Mouse (Mus musculus) erythroid progenitor cell, adult 5-6 weeks (primary cell): ENCODE results near the gene Etnk2. TPM values are rescaled to one million over a fixed set of nuclear protein-coding genes. Genes with fewer than 3 reads are reported as not detected.
A peak's percentile ranks its signal among the peaks of the same experiment; 100 is the strongest.

ENCODE experiments used
- ATAC-seq: replicated peaks from 2 replicates; pipeline ENCODE4 v1.8.0; 2016; ENCODE audit warnings: moderate number of reproducible peaks, mild to moderate bottlenecking, moderate TSS enrichment, inconsistent platforms; ENCODE audit not compliant: poor library complexity, low FRiP score, severe bottlenecking
- total RNA-seq, 2 experiments: library from RNA; stranded (forward) in 1 of 2; stranded (reverse) in 1 of 2; fragments of 150-400 nt in 1 of 2; fragments of 186-747, 209-891 nt in 1 of 2; gene quantifications; 2 replicates each; pipeline versions ENCODE4 v1.2.3 to v1.2.4; 2015 to 2017; ENCODE audit warnings: low replicate concordance in 2 of 2

Etnk2 gene
- total RNA-seq, 2 experiments from 2014 or later: not detected

DNA sequence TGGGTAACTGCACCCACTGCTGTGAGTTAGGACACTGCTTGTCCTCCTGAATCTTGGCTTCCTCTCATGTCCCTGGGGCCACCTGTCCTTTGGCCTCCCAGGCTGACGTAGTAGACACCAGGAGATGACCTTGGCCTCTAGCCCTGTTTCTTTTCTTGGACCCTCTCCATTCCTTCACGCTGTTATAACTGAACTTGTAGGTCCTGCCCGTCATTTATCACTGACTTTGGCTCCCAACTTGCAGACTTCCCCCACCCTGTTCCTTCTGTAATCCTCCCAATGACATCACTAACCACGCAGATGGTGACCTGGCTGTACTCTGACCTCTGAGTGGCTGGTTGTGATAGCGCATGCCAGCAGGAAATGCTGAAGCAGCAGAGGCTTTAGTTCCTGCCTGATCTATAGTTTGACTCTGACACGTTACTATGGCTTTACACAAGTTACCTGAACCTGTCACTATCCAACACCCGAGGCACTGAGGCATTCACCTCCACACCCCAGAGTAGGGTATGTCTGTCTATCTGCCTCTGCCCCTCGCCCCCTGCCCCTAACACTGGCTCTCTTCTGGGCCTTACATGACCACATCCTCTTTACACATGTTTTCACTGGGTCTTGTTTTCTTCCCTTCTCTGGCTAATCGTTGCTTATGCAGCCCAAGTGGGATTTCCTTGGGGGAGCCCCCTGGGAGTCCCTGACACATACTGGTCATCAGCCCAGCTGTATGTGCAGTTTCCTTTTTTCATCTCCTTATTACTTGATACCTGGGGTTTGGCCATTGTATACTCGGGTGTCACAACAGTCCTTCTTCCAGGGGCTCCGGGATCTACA is 15.5 kb upstream of the Etnk2 start:
- no peak for ATAC-seq

DNA sequence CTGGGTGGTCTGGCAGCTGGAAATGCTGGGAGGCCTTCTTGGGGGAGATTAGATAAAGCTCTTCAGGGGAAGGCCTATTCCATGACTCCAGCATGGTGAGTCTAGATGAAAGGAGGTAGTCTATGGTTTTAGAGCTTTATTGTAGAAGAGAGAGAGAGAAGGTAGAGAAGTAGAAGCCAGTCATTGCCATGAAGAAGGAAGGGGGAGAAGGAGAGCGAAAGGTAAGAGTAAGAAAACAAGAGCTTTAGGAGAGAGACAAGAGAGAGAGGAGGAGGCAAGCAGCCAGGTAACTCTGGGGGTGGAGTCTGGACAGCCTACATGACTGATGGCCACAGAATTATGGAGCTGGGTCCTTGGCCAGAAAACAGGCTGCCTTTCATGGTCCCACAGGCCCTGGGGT is 13.2 kb upstream of the Etnk2 start, which contains the start of gene Ren1:
Gene Ren1 (plus strand): TSS at position 301 of the 400 bp plus-strand sequence.
- ATAC-seq: no peak

DNA sequence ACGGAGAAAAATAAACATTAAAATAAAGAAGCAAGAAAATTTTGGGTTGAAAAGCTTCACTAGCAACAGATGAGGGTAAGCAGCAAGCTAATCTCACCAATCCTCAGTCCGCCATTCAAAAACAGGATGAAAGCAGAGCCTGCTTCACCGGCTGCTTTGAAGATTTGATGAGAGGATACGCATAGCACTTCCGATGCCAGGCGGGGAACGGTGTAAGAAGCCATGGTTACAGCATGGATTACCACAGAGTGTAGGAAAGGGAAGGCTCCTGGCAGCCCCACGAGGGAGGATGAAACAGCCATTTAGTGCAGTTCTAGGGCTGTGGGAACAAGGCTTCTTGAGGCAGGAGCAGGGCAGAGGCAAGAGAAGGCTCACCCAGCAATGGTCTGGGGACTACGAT is 11.6 kb upstream of the Etnk2 start:
- no peak for ATAC-seq

DNA sequence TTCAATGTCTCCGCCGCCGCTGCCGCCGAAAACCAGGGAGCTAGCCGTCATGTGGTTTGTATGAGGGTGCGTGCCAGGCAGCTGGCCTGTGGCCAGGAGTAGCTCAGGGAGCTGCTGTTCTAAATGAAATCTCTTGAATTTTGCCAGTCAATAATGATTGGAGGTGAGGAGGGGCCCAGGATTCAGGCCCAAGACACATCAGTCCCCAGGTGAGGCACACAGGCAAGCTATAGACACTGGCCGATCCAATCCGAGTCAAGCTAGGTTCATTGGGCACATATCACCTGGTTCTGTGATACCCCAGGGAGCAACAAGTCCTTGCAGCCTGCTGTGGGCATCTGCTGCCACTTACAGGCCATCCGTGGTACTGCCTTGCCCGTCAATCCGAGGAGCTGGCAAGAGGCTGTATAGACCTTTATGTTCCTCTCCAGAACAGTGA is 10.0 kb upstream of the Etnk2 start:
- ATAC-seq: no peak

DNA sequence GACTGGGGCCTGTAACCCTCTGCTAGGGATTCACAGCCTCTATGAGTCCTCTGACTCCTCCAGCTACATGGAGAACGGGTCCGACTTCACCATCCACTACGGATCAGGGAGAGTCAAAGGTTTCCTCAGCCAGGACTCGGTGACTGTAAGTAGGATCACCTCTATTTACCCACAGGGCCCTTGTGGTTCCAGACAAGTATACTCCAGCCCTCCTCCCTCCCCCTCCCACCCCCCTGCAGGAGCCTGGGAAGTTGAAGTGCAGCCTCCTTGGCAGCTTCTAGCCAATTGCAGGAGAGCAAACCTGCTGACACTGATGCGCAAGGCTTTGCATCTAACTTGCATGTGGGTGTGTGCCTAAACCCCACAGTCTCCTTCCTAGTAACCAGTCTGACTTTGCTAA is 7.9 kb upstream of the Etnk2 start:
- no peak for ATAC-seq

DNA sequence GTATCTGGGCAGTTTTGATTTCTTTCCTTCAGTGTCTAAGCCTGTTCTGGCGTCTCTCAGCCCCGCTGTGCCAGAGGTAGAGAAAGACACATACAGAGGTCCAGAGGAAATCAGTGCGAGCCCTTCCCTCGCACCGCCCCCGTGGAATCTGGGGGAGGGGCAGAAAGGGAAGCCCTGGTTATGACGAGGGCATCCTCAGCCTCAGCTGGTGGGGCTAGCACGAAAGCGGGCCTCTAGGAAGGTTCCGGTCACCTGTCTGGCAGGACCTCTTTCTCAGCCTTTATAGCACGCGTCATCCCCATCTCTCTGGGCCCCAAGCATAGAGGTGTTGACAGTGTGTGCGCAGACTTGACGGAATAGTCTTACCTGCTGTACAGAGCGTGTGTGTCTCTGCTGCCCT is 7.5 kb upstream of the Etnk2 start:
- ATAC-seq: no peak

DNA sequence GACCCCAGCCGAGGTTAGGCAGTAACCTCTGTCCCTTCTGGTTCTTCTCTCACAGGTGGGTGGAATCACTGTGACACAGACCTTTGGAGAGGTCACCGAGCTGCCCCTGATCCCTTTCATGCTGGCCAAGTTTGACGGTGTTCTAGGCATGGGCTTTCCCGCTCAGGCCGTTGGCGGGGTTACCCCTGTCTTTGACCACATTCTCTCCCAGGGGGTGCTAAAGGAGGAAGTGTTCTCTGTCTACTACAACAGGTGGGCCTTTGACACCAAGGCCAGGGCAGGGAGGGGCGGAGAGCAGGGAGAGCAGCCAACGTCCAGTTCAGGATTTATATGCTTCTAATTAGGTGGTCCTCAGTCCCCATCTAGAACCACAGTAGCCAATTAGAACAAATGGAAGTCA is 7.0 kb upstream of the Etnk2 start:
- ATAC-seq: no peak

DNA sequence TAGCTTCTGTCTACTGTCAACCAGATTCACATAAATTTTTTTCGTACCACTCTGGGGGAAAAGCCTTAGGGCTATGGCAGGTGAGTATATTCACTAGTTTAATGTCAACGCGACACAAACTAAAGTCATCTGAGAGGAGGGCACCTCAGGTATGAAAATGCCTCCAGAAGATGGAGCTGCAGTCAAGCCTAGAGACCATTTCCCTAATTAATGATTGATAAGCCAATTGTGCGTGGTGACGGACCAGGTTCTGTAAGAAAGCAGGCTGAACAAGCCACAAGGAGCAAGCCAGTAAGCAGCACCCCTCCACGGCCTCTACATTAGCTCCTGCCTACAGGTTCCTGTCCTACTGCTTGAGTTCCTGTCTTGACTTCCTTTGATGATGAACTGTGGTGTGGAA is 2.4 kb upstream of the Etnk2 start:
- ATAC-seq: no peak

DNA sequence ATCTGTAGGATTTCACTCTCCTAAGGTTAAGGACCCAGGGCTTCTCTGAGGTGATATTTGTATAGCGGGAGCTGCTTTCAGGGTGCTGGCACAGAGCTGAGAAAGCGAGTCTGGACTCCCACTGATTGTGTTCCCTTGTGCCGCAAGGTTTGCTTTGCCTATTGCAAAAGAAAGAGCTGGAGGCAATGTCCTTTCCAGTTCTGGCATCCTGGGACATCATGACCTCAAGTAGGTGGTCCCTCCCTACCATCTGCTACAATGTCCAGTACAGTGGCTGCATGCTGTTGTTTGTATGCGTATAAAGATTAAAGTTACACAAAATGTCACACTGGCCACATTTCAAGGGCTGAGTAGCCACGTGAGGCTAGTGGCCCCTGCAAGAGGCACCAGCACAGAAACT is 1.3 kb upstream of the Etnk2 start:
- no peak for ATAC-seq

DNA sequence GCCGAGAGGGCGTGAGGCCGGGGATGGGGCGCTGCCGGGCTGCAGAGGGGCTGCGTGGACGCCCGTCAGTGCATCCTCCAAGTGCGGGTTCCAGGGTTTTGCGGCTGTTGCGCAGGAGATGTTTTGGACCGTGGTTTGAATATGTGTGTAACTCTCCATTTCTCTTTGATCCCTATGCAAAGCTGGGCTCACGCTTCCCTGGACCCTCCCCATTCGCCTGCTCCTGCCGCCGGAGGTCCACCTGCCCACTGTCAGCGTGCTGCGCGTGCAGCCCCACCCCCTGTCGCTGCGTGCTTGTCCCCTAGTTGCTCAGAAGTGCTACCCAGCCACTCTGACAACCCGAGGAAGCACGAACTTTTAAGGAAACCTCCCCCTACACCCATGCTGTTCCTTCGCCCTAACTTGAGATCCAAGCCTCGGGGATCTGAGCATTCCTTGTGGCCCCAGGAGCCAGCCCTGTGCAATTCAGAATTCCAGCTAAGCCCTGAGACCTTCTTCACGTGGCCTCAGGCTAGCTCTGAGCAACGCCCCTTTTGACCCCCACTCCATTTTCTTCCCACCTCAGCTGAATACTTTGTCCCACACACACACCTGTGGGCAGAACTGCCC is 754 bp downstream of the Etnk2 start:
- ATAC-seq: no peak

DNA sequence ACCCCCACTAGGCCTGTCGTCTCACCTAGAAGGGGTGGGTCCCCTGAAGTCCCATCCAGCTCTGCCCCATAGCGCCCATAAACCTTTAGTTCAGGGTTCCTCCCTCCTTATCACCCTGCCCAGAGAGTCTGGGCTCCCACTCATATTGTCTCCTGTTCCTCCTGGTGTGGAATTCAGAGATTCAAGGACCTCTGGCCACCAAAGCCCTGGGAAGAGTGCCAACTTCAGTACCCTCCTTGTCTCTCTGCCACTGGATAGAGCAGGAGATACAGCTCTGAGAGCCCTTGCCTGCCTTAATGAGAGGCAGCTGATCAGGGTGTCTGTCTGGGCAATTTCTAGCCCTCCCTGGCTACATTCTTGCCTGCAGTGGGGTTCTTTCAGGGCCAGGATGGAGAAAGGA is 1.5 kb downstream of the Etnk2 start:
- ATAC-seq: no peak

DNA sequence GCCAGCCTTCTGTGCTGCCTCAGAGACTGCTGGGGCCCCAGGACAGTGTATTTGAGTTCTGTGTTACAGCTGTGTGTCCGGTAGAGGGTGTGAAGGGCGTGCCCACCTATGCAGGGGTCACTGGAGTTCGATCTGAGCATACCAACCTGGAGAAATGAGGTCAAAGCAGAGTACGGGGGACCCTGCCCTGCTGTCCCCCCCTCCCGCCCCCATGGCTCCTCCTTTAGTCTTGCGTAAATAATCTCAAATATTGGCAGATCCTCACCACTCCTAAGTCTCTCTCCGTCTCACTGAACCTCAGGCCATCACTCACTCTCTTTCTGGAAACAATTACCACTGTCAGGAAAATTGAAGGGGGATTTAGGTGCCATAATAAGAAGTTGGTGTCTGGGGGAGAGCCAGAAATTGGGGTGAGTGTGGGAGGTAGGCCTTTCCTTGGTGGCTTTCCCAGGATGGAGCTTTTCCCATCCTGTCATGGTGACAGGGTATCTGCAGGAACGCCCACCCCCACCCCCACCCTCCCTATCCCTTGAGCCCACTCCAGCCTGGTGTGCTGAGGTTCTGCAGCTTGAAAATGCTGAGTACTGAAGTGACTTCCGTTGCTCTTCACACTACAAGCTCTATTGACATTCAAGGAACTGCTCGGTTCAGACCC is 3.7 kb downstream of the Etnk2 start:
- ATAC-seq: no peak

DNA sequence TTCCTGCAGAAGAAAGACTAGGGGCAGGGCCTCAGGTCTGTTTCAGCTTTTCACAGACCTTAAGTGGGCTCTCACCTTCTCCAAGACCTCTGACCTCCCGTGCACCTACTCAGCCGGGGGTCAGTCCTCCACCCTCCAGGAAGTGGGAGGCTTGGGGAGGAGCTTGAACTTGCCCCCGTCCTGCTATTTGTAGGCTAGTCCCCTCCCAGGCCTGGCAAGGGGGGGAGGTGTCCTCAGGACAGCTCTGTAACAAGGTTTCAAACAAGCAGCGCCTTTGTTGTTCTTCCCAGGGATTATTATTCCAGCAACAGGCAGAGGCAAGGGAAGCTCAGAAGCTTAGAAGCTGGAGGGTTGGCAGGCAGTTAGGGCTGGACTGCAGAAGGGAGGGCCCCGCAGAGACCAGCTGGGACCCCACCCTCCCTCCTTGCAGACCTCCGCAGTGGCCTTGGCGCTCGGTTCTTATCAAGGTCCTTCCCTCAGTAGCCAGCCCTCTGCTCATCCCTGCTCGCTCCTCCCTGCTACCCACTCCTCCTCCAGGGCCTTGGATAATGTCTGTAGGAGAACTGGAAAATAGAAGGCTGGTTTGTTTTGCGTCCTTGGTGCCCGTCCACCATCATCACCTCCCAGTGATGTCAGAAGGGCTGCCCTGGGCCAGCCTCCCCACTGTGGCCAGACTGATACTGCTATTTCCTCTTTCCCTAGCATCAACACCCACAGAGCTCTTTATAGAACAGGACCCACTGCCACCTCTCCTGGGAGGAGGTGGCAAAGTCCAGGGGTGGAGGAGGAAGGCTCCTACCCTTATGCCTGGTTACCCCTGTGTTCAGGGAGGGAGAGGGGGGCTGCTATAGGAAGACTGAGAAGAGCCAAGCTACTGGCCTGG is 4.5 kb downstream of the Etnk2 start:
- 0 out of 2 replicates have a peak, but pooled peaks have one; percentile 17 for ATAC-seq

DNA sequence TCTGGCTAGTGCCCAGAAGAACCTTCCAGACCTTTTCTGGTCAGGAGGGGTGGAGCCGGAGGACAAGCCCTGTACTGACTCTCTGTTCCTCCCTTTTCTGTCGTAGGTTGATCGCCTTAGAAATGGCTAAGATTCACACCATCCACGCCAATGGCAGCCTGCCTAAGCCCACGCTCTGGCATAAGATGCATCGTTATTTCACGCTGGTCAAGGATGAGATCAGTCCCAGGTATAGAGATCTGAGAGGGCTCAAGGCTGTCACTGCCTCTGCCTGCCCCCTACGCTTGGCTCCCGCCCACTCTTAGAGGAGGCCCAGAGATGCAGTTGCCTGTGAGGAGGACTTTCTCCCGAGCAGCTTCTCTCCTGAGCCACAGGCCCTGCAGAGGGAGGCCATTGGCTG is 5.3 kb downstream of the Etnk2 start:
- ATAC-seq: no peak

DNA sequence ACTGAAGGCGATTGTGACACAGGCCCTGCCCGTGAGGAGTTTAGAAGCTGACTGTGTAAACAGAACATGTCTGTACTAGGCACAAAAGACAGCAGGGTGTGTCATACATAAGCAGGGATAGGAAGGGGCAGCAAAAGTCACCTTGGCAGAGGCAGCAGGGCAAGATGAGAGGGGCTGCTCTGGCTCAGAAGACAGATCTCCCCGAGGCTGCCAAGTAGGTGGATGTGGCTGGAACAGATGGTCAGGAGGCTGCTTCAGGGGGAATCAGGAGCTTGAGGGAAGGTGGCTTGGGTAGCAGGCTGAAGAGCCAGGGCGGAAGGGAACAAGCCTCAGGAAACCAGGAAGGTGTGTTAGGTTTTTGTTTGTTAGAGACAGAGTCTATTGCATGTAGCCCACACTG is 7.0 kb downstream of the Etnk2 start:
- ATAC-seq: no peak

DNA sequence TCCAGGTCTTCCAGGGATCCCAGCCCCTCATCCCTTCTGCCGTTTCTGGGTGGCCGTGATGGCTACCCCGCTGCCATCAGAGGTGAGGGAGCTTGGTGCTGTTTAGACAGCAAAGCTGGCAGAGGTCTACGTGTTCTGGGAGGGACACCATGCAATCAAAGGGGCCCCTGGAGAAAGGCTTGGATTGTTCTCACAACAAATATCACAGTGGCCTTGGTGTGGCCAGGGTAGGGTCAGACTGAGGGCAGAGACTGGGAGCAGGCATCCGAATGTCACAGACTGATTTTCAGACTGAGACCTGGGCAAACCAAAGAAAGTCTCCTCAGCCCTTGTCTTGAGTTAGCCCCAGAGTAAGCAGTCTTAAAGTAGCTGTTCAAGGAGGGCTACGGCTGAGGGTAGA is 8.1 kb downstream of the Etnk2 start:
- no peak for ATAC-seq

DNA sequence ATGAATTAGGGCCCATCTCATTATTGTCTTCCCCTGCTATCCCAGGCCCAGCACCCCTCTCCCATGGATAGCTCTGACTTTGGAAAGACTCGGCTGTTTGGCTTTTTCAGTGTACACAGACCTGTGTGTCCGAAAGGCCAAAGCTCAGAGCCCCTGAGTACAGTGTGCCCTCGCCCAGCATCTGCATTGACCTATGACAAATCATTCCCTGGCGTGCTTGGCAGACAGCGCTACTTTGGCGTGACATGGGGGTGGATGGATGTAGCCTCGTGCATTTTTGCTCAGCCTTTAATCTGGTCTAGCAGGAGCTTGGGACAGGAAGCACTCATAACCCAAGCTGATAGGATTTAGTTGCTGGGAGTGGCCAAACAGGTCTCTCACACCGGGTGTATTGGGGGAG is 8.7 kb downstream of the Etnk2 start:
- ATAC-seq: no peak

DNA sequence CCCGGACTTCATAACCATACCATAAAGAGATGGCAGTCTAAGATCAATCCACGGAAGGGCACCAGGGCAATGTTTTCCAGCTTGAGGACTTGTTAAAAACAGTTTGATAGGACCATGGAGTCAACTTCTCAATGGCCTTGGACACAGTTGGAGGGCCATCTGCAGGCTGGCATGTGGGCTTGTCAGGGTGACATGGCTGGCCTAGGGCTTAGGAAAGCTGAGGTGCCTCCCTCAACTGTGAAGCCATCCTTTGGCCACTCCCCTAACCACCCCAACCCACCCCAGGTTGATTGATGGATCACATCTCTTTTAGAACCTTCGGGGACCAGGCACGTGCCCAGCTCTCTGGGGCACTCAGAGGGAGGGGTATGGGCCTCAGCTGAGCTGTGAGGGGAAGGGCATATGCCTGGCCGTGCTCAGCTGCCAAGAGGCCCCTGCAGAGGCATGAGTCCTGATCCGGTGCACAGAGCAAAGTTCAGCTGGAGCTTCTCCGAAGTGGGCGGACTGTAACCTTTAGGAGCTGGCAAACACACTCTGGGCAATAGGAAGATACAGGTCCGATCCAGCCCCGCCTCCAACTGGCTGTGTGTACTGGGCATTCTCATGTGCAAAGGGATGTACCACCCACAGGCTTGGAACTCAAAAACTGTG is 12.4 kb downstream of the Etnk2 start:
- no peak for ATAC-seq

DNA sequence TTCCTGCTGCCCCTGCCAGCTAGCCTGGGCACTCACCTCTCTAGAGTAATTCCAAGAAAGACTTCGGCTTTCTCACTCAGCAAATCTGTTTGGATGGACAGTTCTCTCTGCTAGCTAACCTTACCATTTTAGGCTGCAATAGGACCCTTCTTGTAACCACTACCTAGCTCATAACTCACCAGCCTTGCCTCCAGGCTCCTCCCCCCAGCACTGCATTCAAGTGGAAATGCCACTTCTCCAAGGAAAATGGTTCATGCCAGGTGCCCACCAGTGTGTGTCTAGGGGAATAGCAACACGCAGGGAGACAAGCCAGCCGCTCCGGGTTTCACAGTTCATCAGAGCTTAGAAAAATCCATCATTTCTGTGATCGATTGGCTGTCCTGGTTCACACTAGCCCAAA is 14.2 kb downstream of the Etnk2 start:
- no peak for ATAC-seq
